Mouse (Mus musculus) small intestine, adult 2 months (tissue): Measurements from ENCODE around the gene Ccdc63. TPM values are rescaled to one million over a fixed set of nuclear protein-coding genes. Genes with fewer than 3 reads are reported as not detected.

Source experiments
- H3K27ac ChIP-seq: fragments of 200-500 bp; 2 replicates; pipeline ENCODE4 v1.5.1; 2012; ENCODE audit warnings: low read depth, low read length, control low read depth, inconsistent platforms; ENCODE audit not compliant: insufficient read depth
- H3K27me3 ChIP-seq: fragments of 200-500 bp; 2 replicates; pipeline ENCODE4 v1.6.1; 2012; ENCODE audit warnings: mild to moderate bottlenecking, moderate library complexity, low read length, inconsistent platforms; ENCODE audit not compliant: control insufficient read depth, insufficient read depth
- H3K36me3 ChIP-seq: fragments of 200-500 bp; 2 replicates; pipeline ENCODE4 v1.6.1; 2012; ENCODE audit warnings: mild to moderate bottlenecking, low read length, control low read depth, inconsistent platforms; ENCODE audit not compliant: control insufficient read depth, insufficient read depth
- H3K4me1 ChIP-seq: fragments of 200-500 bp; 2 replicates; pipeline ENCODE4 v1.6.1; 2012; ENCODE audit warnings: low read length, inconsistent platforms, mixed read lengths; ENCODE audit not compliant: control insufficient read depth, insufficient read depth, insufficient read length
- H3K4me3 ChIP-seq: fragments of 200-500 bp; 2 replicates; pipeline ENCODE4 v1.5.1; 2012; ENCODE audit warnings: low read depth, mild to moderate bottlenecking, control low read depth, inconsistent platforms, low read length, moderate library complexity
- CTCF ChIP-seq: fragments of 200-500 bp; IDR thresholded peaks from 2 replicates; pipeline ENCODE4 v1.5.1; 2012; ENCODE audit warnings: low read depth, mild to moderate bottlenecking, control low read depth, inconsistent platforms, low read length, moderate library complexity, mixed read lengths; ENCODE audit not compliant: insufficient replicate concordance, insufficient read length; ENCODE audit errors: extremely low read depth
- POLR2A ChIP-seq: fragments of 200-500 bp; IDR thresholded peaks from 2 replicates; pipeline ENCODE4 v1.6.1; 2012; ENCODE audit warnings: low read depth, mild to moderate bottlenecking, control low read depth, inconsistent platforms, low read length, moderate library complexity
- WGBS: fragments of 180-500 bp; shearing (Covaris S2); methylation state at CpG from one replicate; pipeline ENCODE4 v1.1.7; 2018; 5-methylcytosine and 5-hydroxymethylcytosine counted together
- polyA plus RNA-seq: library from polyadenylated mRNA; depleted of rRNA; stranded (reverse); fragments of >200 nt; gene quantifications from 2 replicates; pipeline ENCODE4 v1.2.3, GENCODE M21; 2012

Gene Ccdc63
- polyA plus RNA-seq, 1 experiment, result 0.10 TPM

DNA sequence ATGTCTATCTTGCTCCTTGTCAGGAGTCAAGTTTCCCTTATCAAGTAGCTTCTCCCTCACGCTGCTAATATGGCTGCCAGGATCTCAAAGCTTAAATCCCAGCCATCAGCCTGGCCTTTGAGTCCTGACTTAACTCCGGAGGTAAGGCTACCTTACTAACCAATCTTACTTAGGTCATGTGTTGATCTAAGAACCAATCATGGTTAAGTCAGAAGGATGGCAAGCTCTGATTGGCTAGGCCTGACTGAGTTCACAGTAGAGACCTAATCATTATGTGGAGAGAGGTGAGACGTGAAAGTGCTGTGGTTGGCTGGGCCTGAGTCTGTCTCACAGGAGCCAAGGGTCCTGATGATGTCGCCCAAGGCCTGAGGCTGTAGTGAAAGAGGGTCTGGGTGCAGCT is 68.6 kb downstream of the Ccdc63 start:
- no peaks in the 10 kb centered on the region for H3K36me3 ChIP-seq
- no peak overlapping the region for H3K4me3 ChIP-seq
- no peaks in the 10 kb centered on the region for H3K4me1 ChIP-seq
- no peaks in the 10 kb centered on the region for H3K27me3 ChIP-seq
- TF ChIP-seq CTCF, result no peak
- no peak overlapping the region for H3K27ac ChIP-seq
- 63% methylated on average over 4 of the region's 4 CpGs for WGBS

DNA sequence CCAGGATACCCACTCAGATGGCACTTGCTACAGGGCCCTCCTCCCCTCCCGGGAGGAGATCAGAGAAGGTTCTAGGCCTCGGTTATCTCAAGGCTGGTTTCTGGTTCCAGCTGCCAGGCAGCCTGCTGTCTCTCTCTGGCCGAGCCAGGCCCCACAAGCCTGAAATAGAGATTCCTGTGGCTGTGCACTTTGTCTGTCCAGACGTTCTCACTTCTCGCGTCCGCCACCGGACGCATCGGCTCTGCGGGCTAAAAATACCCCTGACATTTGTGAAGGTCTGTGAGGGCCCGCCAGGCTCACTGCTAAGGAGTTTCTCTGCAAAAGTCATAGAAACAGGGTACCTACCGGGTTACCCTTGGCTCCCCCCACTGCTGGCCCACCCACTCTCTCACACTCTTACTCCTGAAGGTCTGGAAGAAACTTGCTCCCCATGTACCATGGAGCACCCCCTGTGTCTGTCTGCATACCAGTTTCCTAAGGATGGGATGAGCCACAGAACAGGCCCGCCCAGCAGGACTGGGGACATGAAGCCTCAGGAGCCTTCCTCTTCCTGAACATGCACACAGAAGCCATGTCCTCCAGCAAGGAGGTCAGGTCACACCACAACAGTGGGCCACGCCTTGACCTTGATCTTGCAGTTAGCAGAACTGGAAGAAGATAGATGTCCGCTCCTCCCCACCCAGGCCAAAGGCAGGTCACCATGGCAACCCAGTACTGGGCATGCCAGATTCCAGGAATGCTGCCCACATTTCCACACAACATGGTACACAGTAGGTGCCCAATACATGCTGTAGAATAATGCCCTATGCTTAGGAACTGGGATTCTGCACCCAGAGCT is 69.4 kb downstream of the Ccdc63 start:
- 69% methylated on average over 16 of the region's 16 CpGs for WGBS
- no peaks in the 10 kb centered on the region for H3K36me3 ChIP-seq
- H3K4me1 ChIP-seq, result no peaks in the 10 kb centered on the region
- no peak for TF ChIP-seq CTCF
- TF ChIP-seq POLR2A, result no peak
- no peak overlapping the region for H3K4me3 ChIP-seq
- H3K27ac ChIP-seq, result no peak overlapping the region
- H3K27me3 ChIP-seq, result no peaks in the 10 kb centered on the region

DNA sequence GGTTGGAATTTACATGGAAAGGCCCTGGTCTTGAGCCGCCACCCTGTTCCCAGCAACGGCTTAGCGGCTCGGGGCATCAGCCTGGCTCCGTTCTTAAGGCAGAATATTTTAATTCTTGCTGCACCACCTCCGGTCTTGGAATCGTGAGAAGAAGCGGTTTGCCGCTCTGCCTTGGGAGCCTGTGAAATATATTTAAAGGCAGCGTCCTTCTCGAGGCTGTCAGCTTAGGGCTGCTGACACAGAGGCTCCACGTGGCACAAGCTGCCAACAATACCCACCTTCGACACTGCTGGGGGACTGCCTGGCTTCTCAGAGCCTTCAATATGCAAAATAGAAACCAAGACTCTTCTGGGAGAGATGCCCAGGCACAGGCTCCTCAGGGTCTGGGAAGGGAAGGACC is 72.1 kb downstream of the Ccdc63 start:
- no peaks in the 10 kb centered on the region for H3K4me1 ChIP-seq
- no peaks in the 10 kb centered on the region for H3K36me3 ChIP-seq
- no peaks in the 10 kb centered on the region for H3K27me3 ChIP-seq
- no peak overlapping the region for H3K27ac ChIP-seq
- WGBS, result 77% methylated on average over 13 of the region's 13 CpGs
- TF ChIP-seq CTCF, result no peak
- TF ChIP-seq POLR2A, result no peak
- no peak overlapping the region for H3K4me3 ChIP-seq

GRCm38 (mm10) chr5:122063204-122063933 is 77.3 kb downstream of the Ccdc63 start:
- WGBS, result 74% methylated on average over 25 of the region's 25 CpGs
- Histone ChIP-seq H3K27ac (no peak overlapping the region), H3K36me3 (no peaks in the 10 kb centered on the region), H3K4me3 (no peak overlapping the region), H3K27me3 (0 out of 2 replicates have a peak, but pooled peaks cover 6% of the 10 kb centered on the region), H3K4me1 (peaks cover 2% of the 10 kb centered on the region)
- TF ChIP-seq CTCF (no peak), POLR2A (no peak)

DNA sequence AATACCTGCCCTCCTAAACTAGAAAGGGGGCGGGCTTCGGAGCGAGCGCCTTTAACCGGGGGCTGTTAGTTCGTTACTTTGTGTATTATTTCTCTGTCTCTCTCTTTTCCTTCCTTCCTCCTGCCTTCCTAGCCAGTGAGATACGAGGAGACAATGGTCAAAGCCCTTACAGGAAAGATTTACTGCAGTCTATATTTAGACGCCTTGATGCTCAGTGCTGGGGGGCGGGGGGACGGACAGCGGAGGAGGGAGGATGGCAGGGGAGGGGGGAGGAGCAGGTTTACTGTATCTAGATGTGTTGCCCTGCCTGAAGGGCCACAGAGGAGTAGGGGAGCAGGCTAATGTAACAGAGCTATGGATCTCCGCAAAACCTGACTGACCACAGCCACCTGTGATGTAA is 78.1 kb downstream of the Ccdc63 start:
- Histone ChIP-seq H3K36me3 (no peaks in the 10 kb centered on the region), H3K4me1 (peaks cover 2% of the 10 kb centered on the region), H3K27me3 (0 out of 2 replicates have a peak, but pooled peaks cover 6% of the 10 kb centered on the region), H3K27ac (no peak overlapping the region), H3K4me3 (no peak overlapping the region)
- no peak for TF ChIP-seq POLR2A
- TF ChIP-seq CTCF, result no peak
- WGBS, result 23% methylated on average over 12 of the region's 12 CpGs

GRCm38 (mm10) chr5:122060767-122061333 is 79.8 kb downstream of the Ccdc63 start:
- 40% methylated on average over 11 of the region's 12 CpGs for WGBS
- H3K27me3 ChIP-seq, result 0 out of 2 replicates have a peak, but pooled peaks cover 6% of the 10 kb centered on the region
- TF ChIP-seq CTCF, result no peak
- no peak for TF ChIP-seq POLR2A
- H3K4me3 ChIP-seq, result no peak overlapping the region
- H3K36me3 ChIP-seq, result no peaks in the 10 kb centered on the region
- peaks cover 2% of the 10 kb centered on the region for H3K4me1 ChIP-seq
- H3K27ac ChIP-seq, result no peak overlapping the region
